Mouse (Mus musculus) bone marrow, adult 2 months (tissue): ENCODE measurements around the gene Ryr2.

Source experiments
- CTCF ChIP-seq: fragments of 200-500 bp; IDR thresholded peaks from 2 replicates; pipeline ENCODE4 v1.5.1; 2011; ENCODE audit warnings: low read length, control low read depth; ENCODE audit not compliant: control insufficient read depth, insufficient read depth
- POLR2A ChIP-seq: fragments of 200-500 bp; IDR thresholded peaks from 2 replicates; pipeline ENCODE4 v1.6.1; 2011; ENCODE audit warnings: low read depth, mild to moderate bottlenecking, control low read depth, low read length, borderline replicate concordance; ENCODE audit not compliant: control insufficient read depth

GRCm38 (mm10) chr13:12084112-12084475 lies 22.7 kb downstream of the Ryr2 start:
- TF ChIP-seq CTCF = no peak
- no peak for TF ChIP-seq POLR2A
